Mouse (Mus musculus) T-cell, adult 2 months (primary cell): ENCODE results near the gene Gstp3.
"Not testable (repeated sequence)": the region's sequence is repeated elsewhere in the genome, so short reads cannot be mapped to it uniquely, and the experiment has no call there.

Experiments used
- DNase-seq: peaks from one replicate; pipeline ENCODE4 v3.0.0; 2022; ENCODE audit warnings: low spot score

Gstp3 gene

GRCm38 (mm10) chr19:4089128-4089527 is 29.8 kb upstream of the Gstp3 start:
- no peak for DNase-seq

- no peak for DNase-seq
Observed at GRCm38 (mm10) chr19:4088146-4088545, 28.8 kb upstream of the Gstp3 start.

DNA sequence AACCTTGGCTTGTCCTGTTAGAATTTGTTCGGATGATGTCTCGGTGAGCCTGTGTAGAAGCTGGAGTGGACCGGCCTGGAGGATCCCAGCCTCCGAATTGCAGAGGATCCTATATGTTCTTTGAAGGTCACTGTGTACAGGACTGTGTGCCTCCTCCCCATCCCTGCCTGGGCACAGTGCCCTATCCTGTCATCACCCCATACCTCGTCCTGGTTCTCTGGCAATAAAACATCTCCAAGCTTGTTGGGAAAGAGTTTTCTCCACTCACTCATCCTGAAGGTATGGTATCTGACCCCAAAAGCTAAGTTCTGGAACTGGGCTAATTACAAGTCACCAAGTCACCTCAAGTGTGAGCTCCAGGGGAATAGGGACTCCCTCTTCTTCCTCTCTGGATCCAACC is 27.7 kb upstream of the Gstp3 start:
- no peak for DNase-seq

DNA sequence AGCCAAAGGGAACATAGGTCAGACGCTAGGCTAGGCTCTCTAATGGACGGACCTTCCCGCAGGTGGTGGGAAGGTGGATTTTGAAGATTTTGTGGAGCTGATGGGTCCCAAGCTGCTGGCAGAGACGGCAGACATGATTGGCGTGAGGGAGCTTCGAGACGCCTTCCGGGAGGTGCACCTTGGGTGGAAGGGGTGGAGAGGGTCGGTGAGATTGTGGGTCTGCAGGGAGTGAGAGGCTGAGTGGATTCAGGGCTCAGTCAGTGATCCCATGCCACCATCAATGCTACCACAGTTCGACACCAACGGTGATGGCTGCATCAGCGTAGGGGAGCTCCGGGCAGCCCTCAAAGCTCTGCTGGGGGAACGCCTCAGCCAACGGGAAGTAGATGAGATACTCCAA is 26.8 kb upstream of the Gstp3 start:
- DNase-seq = no peak

DNA sequence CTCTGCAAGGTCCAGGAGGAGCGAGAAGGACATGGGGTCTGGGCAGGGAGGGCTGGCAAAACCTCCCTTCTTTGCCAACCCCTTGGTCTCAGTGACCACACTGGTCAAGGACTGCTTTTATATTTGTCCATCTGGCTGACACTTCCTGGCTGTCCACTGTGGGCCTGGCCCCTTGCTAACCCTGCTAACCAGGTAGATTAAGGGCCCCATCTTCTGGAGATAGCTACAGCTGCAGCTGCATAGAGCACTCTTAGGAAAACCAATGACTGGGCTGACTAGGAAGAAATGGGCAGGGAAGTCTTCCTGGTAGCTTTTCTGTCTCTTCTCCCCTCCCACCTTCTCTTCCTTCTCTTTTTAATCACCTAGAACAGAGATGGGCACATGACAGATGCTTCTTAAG is 25.6 kb upstream of the Gstp3 start:
- DNase-seq = no peak

GRCm38 (mm10) chr19:4083826-4084225 is 24.5 kb upstream of the Gstp3 start:
- DNase-seq = no peak

- DNase-seq = no peak
Observed at GRCm38 (mm10) chr19:4083316-4083715, 23.9 kb upstream of the Gstp3 start.

DNA sequence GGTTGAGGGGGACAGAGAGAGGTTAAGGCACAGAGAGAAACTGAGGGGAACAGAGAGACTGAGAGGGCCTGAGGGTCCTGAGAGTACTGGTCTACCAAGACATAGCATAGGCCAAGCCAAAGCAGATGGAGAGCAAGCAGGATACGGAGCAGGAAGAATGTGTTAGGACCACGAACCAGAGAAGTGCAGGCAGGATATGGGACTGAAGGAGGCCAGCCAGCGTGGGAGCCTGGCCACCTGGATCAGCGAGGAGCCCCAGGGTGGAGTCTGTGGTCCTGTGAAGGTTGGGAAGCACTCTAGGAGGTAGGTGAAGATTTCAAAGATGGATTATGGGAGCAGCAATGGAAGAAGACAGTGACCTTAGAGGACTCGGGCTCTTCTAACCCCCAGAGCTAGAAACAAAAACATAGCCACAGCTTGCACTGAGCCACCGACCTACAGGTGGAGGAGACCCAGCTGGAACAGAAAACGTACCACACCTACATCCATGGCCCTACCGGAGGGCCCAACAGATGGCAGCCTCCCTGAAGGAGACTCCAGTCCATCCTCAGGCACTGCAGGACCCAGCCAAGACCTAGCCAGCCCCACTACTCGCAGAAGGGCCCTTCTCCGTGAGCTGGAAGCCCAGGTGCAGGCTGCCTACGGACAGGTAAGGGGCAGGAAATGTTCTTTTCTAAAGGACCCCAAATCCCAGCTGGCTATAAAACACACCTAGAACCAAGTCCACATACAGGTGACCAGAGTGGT is 23.0 kb upstream of the Gstp3 start:
- no peak for DNase-seq

DNA sequence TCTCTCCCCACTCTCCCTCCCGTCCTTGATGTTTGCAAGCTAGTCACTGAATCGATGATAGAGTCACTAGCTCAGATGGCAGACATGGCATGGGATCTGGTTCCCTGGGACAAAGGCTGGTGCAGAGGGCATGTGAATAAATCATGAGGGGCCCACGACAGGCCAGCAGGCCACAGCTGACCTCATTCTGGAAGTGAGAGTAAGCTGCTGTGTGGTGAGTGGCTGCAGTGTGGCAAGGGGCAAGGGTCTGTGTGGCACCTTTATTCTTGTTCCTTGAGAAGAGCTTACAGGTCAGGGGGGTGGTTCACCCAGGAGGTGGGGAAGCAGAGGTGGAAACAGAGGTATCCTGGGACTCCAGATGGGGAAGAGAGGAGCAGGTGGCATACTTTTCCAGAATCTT is 22.0 kb upstream of the Gstp3 start, which contains the start of gene Cabp2:
Gene Cabp2 (plus strand): TSS at position 185 of the 400 bp plus-strand sequence.
- DNase-seq = no peak

DNA sequence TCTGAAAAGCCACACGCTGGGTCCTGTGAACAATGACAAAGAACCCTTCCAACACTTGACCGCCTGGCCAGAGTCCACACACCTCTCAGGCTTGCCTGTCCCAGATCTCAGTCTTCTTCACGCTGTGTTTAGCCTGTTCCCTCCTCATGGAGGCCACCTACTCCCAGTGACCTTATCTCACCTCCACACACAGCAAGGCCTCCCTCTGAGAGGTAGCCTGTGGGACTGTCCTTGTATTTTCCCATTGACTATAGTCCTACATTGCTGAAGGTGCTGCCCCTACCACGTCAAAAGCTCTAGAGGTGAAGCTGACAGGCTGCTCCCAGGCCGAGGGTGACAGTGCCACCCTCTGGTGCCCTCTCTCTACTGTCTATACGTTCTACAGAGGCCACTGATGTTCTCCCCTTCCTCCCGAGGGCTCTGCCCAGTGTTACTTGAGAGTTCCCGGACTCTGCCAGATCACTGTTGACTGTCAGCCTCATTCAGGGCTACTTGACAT is 21.2 kb upstream of the Gstp3 start:
- peak; percentile 41 for DNase-seq

- DNase-seq = no peak
Observed at GRCm38 (mm10) chr19:4079594-4079993, 20.2 kb upstream of the Gstp3 start.

DNA sequence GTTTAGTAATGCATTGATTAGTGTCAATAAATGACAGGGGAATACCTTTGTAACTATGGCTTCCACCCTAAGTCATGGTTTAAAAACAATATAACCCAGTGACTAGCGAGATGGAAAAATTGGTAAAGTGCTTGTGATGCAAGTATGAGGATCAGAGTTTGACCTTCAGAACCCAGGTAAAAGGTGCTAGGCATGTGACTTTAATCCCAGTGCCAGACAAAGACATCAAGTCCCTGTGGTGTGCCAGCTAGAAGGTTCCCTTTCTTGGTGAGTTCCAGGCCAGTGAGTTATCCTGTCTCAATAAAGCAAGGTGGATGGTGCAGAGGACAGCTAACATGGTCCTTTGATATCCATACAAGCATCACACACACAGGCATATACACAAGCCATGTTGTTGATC is 16.2 kb upstream of the Gstp3 start:
- DNase-seq = no peak

GRCm38 (mm10) chr19:4072706-4073424 is 13.5 kb upstream of the Gstp3 start:
- no peak for DNase-seq

- no peak for DNase-seq
Observed at GRCm38 (mm10) chr19:4071406-4071805, 12.0 kb upstream of the Gstp3 start.

DNA sequence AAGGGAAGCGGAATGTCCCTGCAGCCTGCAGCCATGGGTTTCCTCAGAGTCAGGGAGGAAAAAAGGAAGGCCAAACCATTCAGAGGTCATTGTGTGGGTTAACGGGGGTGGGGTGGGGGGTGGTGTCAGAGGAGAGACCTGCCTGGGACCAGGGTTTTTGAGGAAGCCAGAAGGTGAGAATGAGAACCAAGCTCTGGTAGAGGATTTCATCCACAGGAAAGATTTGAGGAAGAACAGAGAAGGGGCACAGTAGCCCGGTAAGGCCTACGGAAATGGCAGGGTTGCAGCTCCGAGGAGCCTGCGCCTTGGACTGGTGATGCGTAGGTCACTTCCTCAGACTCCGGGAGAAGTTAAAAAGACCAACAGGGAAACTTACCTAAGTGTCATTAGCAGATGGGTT is 11.4 kb upstream of the Gstp3 start:
- no peak for DNase-seq

DNA sequence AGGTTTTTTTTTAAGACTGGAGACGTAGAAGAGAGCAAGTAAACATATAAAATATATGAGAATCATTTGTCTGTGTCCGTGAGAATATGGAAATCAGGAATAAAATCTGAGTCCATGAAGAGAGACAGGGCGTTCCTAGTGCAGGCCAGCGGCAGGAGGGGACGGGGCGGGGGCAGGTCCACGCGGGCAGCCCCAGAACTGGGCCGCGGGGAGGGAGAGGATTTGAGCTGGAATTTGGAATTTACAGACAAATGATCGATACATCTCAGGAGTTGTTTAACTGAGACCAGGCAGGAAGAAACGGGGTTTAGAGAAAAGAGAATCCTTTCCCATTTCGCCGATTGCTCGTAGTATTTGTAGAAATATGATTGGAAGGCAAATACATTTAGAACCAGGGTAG is 10.9 kb upstream of the Gstp3 start:
- no peak for DNase-seq

DNA sequence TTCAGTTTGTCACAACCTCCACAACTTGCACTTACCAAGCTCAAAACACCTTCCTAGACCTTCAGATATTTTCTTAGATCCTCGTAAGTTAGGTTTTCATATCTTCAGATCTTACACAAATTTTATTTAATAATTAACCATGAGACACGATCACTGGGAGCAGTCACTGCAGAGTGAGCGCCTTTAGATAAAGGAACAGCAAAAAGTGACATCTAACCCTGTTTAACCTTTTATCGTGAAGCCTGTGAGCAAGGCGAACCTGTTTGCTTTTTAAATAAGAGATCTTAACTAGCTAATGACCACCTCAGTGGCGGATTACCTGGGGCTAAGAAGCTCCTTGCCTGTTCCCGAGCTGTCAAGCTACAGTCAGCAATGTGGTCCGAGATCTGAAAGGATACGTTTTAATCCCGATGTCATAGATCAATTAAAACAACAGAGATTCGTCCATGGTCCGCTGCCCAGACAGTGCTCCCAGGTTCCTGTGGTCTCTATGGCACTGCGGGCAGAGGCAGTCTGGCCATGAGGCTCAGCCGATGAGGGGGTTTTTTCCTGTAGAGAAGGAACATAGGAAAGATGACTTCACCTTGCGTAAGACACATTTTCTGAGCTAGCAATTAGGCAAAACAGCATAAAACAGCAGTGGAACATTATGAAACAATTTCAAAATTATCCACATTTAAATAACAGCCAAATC is 9.5 kb upstream of the Gstp3 start:
- no peak for DNase-seq

DNA sequence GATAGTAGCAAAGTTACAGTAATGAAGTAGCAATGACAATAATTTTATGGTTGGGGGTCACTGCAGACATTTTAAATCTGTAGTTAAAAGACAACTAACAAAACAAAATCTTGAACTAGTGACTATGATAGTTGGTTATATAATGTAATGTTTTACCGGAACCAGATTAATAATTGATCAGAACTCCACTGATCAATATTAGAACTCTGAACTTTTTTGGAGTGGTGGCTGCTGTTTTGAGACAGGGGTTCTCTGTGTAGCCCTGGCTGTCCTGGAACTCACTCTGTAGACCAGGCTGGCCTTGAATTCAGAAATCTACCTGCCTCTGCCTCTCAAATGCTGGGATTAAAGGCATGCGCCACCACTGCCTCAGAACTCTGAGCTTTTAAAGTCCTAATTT is 8.9 kb upstream of the Gstp3 start:
- DNase-seq = not testable (repeated sequence)

GRCm38 (mm10) chr19:4066877-4067276 is 7.5 kb upstream of the Gstp3 start:
- no peak for DNase-seq

DNA sequence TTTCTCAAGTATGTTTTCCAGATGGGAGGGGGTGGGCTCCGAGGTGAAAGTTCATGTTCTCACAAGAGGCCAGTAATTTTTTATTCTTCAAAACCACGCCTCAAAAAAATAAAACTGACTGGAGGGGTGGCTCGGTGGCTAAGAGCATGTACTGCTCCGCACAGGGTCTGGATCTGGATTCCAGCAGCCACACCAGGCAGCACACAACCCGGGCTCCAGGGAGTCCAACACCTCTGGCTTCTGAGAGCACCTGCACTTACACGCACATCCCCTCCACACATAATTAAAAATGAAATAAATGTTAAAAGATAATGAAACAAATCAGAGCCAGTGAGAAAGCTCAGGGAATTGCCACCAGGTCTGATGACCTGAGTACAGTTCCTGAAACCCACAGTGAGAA is 6.9 kb upstream of the Gstp3 start:
- peak; percentile 57 for DNase-seq

GRCm38 (mm10) chr19:4064501-4064900 is 5.1 kb upstream of the Gstp3 start:
- DNase-seq = not testable (repeated sequence)

DNA sequence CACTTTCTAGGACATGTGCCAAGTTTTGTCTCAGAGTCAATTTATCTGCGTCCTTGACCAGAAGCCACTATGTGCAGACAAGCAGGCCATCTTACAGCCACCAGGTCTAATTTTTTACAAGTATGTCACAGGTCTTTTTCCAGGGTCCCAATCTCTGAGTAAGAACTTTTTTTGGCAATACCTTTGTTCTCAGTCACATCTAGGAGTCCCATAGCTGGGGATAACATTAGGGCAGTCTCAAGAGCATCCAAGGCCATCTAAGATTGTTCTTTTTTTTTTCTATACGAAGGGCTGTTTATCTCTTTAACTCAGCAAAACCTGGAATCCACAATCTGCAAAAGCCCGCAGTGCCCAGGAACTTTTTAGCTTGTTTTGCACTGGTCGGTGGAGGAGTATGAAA is 4.0 kb upstream of the Gstp3 start:
- not testable (repeated sequence) for DNase-seq
